Mouse (Mus musculus) MEL (cell line): ENCODE results near the gene 2310033P09Rik. TPM values are rescaled to one million over a fixed set of nuclear protein-coding genes. Genes with fewer than 3 reads are reported as not detected.
A peak's percentile ranks its signal among the peaks of the same experiment; 100 is the strongest.

Source experiments
- DNase-seq: peaks from one replicate; pipeline ENCODE4 v3.0.0; 2011; ENCODE audit warnings: low read depth, low spot score
- H3K27ac ChIP-seq: 2 replicates; pipeline ENCODE4 v1.5.1; 2012; ENCODE audit warnings: low read depth, mild to moderate bottlenecking, control low read depth, low read length, moderate library complexity; ENCODE audit not compliant: control insufficient read depth
- H3K27me3 ChIP-seq, 2 experiments: fragments of 150-350 bp in 1 of 2; sonication (generic) in 1 of 2; 2 replicates each; pipeline ENCODE4 v1.6.1; 2012; ENCODE audit warnings: low read length in 2 of 2, mild to moderate bottlenecking in 2 of 2, improper control_type of control experiment in 1 of 2, moderate library complexity in 1 of 2; ENCODE audit not compliant: insufficient read depth in 2 of 2, control insufficient read depth in 1 of 2
- H3K36me3 ChIP-seq, 2 experiments: 2 replicates each; pipeline ENCODE4 v1.6.1; 2012 to 2014; ENCODE audit warnings: low read length in 2 of 2, improper control_type of control experiment in 1 of 2, inconsistent platforms in 1 of 2, mild to moderate bottlenecking in 1 of 2; ENCODE audit not compliant: insufficient read depth in 2 of 2, control insufficient read depth in 1 of 2
- H3K4me1 ChIP-seq, 2 experiments: fragments of 150-350 bp in 1 of 2; sonication (generic) in 1 of 2; 2 replicates each; pipeline ENCODE4 v1.6.1; 2012; ENCODE audit warnings: low read length in 2 of 2, improper control_type of control experiment in 1 of 2, mild to moderate bottlenecking in 1 of 2; ENCODE audit not compliant: insufficient read depth in 2 of 2, control insufficient read depth in 1 of 2
- H3K4me3 ChIP-seq, 2 experiments: fragments of 150-350 bp in 1 of 2; sonication (generic) in 1 of 2; 2 replicates each; pipeline ENCODE4 v1.5.1; 2012; ENCODE audit warnings: low read depth in 2 of 2, low read length in 2 of 2, mild to moderate bottlenecking in 2 of 2, moderate library complexity in 2 of 2, control low read depth in 1 of 2, improper control_type of control experiment in 1 of 2; ENCODE audit not compliant: control insufficient read depth in 1 of 2, insufficient read depth in 1 of 2
- H3K79me2 ChIP-seq: 2 replicates; pipeline ENCODE4 v1.6.1; 2012; ENCODE audit warnings: mild to moderate bottlenecking, low read length, moderate library complexity; ENCODE audit not compliant: control insufficient read depth, poor library complexity, insufficient read depth
- H3K9ac ChIP-seq: 2 replicates; pipeline ENCODE4 v1.6.1; 2012; ENCODE audit warnings: low read depth, mild to moderate bottlenecking, control low read depth, low read length, moderate library complexity; ENCODE audit not compliant: control insufficient read depth, poor library complexity, severe bottlenecking
- H3K9me3 ChIP-seq: fragments of 150-350 bp; sonication (generic); replicated peaks from 2 replicates; pipeline ENCODE4 v1.6.1; 2012; ENCODE audit warnings: mild to moderate bottlenecking, low read length, improper control_type of control experiment, moderate library complexity; ENCODE audit not compliant: insufficient read depth
- HCFC1 ChIP-seq: IDR thresholded peaks from 2 replicates; pipeline ENCODE4 v1.6.1; 2012; ENCODE audit warnings: low read depth, mild to moderate bottlenecking, inconsistent platforms, low read length, improper control_type of control experiment, moderate library complexity
- KAT2A ChIP-seq: conservative IDR thresholded peaks from 2 replicates; pipeline ENCODE4 v1.6.1; 2012; ENCODE audit warnings: low read depth, low read length, improper control_type of control experiment, inconsistent platforms
- MAFK ChIP-seq: IDR thresholded peaks from 2 replicates; pipeline ENCODE4 v1.6.1; 2011; ENCODE audit warnings: low read depth, mild to moderate bottlenecking, low read length, improper control_type of control experiment, borderline replicate concordance
- MAX ChIP-seq: IDR thresholded peaks from 2 replicates; pipeline ENCODE4 v1.6.1; 2011; ENCODE audit warnings: low read length, improper control_type of control experiment
- MAZ ChIP-seq: IDR thresholded peaks from 2 replicates; pipeline ENCODE4 v1.6.1; 2012; ENCODE audit warnings: low read depth, mild to moderate bottlenecking, inconsistent platforms, low read length, improper control_type of control experiment
- MEF2A ChIP-seq: IDR thresholded peaks from 2 replicates; pipeline ENCODE4 v1.6.1; 2014; ENCODE audit warnings: low read depth, mild to moderate bottlenecking, inconsistent platforms, low read length, improper control_type of control experiment; ENCODE audit not compliant: poor library complexity, insufficient replicate concordance, severe bottlenecking; ENCODE audit errors: extremely low read depth
- MXI1 ChIP-seq: IDR thresholded peaks from 2 replicates; pipeline ENCODE4 v1.6.1; 2011; ENCODE audit warnings: mild to moderate bottlenecking, low read depth, low read length, improper control_type of control experiment
- MYB ChIP-seq: IDR thresholded peaks from 2 replicates; pipeline ENCODE4 v1.6.1; 2011; ENCODE audit warnings: mild to moderate bottlenecking, low read depth, low read length, improper control_type of control experiment
- MYC ChIP-seq: IDR thresholded peaks from 2 replicates; pipeline ENCODE4 v1.6.1; 2011; ENCODE audit warnings: low read depth, mild to moderate bottlenecking, low read length, improper control_type of control experiment, moderate library complexity
- NELFE ChIP-seq: IDR thresholded peaks from 2 replicates; pipeline ENCODE4 v1.6.1; 2011; ENCODE audit warnings: low read depth, low read length, improper control_type of control experiment
- NRF1 ChIP-seq: IDR thresholded peaks from 2 replicates; pipeline ENCODE4 v1.6.1; 2014; ENCODE audit warnings: low read depth, mild to moderate bottlenecking, inconsistent platforms, low read length, improper control_type of control experiment, moderate library complexity; ENCODE audit not compliant: poor library complexity, insufficient read depth, severe bottlenecking
- POLR2A ChIP-seq, 2 experiments: IDR thresholded peaks; 2 replicates each; pipeline ENCODE4 v1.6.1; 2011 to 2012; ENCODE audit warnings: low read length in 2 of 2, mild to moderate bottlenecking in 2 of 2, control low read depth in 1 of 2, improper control_type of control experiment in 1 of 2, low read depth in 1 of 2, moderate library complexity in 1 of 2; ENCODE audit not compliant: control insufficient read depth in 1 of 2, insufficient read depth in 1 of 2, poor library complexity in 1 of 2
- POLR2AphosphoS2 ChIP-seq: IDR thresholded peaks from 2 replicates; pipeline ENCODE4 v1.6.1; 2011; ENCODE audit warnings: low read length, improper control_type of control experiment
- POLR2AphosphoS5 ChIP-seq: IDR thresholded peaks from 2 replicates; pipeline ENCODE4 v1.6.1; 2012; ENCODE audit warnings: low read depth, borderline replicate concordance, mild to moderate bottlenecking, inconsistent platforms, low read length, moderate library complexity, mixed read lengths
- SIN3A ChIP-seq: IDR thresholded peaks from 2 replicates; pipeline ENCODE4 v1.6.1; 2012; ENCODE audit warnings: low read length, improper control_type of control experiment, inconsistent platforms
- SMC3 ChIP-seq: IDR thresholded peaks from 2 replicates; pipeline ENCODE4 v1.6.1; 2011; ENCODE audit warnings: low read depth, low read length, improper control_type of control experiment
- TAL1 ChIP-seq: IDR thresholded peaks from 2 replicates; pipeline ENCODE4 v1.6.1; 2012; ENCODE audit warnings: mild to moderate bottlenecking, inconsistent platforms, low read length, moderate library complexity, mixed read lengths
- TBP ChIP-seq: IDR thresholded peaks from 2 replicates; pipeline ENCODE4 v1.8.0; 2011; ENCODE audit warnings: low read depth, low read length, improper control_type of control experiment
- TCF12 ChIP-seq: IDR thresholded peaks from 2 replicates; pipeline ENCODE4 v1.6.1; 2014; ENCODE audit warnings: low read depth, mild to moderate bottlenecking, inconsistent platforms, low read length, improper control_type of control experiment, moderate library complexity
- USF1 ChIP-seq: IDR thresholded peaks from 2 replicates; pipeline ENCODE4 v1.6.1; 2014; ENCODE audit warnings: low read depth, mild to moderate bottlenecking, inconsistent platforms, low read length, improper control_type of control experiment, moderate library complexity
- USF2 ChIP-seq, 2 experiments: IDR thresholded peaks; 2 replicates each; pipeline ENCODE4 v1.6.1; 2011 to 2012; ENCODE audit warnings: improper control_type of control experiment in 2 of 2, low read length in 2 of 2, borderline replicate concordance in 1 of 2, inconsistent platforms in 1 of 2, low read depth in 1 of 2, mild to moderate bottlenecking in 1 of 2; ENCODE audit not compliant: insufficient read depth in 1 of 2
- ZC3H11A ChIP-seq: IDR thresholded peaks from 2 replicates; pipeline ENCODE4 v1.6.1; 2012; ENCODE audit warnings: low read depth, mild to moderate bottlenecking, inconsistent platforms, low read length, improper control_type of control experiment
- ZKSCAN1 ChIP-seq: IDR thresholded peaks from 2 replicates; pipeline ENCODE4 v1.6.1; 2012; ENCODE audit warnings: low read depth, mild to moderate bottlenecking, inconsistent platforms, low read length, improper control_type of control experiment, moderate library complexity
- polyA plus RNA-seq, 2 experiments: library from polyadenylated mRNA; stranded (reverse) in 1 of 2; unstranded in 1 of 2; fragments of >175 nt in 1 of 2; fragments of >200 nt in 1 of 2; gene quantifications; 2 replicates each; pipeline versions ENCODE4 v1.2.1 to v1.2.4; 2012; ENCODE audit warnings: low replicate concordance in 2 of 2, low read depth in 1 of 2; ENCODE audit not compliant: insufficient read length in 2 of 2, insufficient read depth in 1 of 2, missing spikeins in 1 of 2
- total RNA-seq: library from RNA; depleted of rRNA; stranded (reverse); fragments of 300-350 nt; gene quantifications from 2 replicates; pipeline ENCODE4 v1.2.3, GENCODE M21; 2012

Gene 2310033P09Rik
- total and polyA plus RNA-seq, 3 experiments, result 35.5 to 59.8 TPM; not detected in 1

GRCm38 (mm10) chr11:59201216-59202002, 6.7 kb upstream of the 2310033P09Rik start (continued):
- TF ChIP-seq KAT2A (no peak), USF2 (IDR thresholded peaks at IDR 0.05; ENCODE audit: borderline replicate concordance in 1 of 2, insufficient read depth in 1 of 2, low read depth in 1 of 2, low read length in 2 of 2) (0 out of 4 replicates have a peak, but pooled peaks of 1 of the 2 experiments have one; percentile 35), MAFK (no peak), POLR2AphosphoS5 (no peak)

GRCm38 (mm10) chr11:59202081-59202995, 5.8 kb upstream of the 2310033P09Rik start, which contains the start of gene Mrpl55:
TSS of gene Mrpl55 (plus strand) at chr11:59202486.
- TF ChIP-seq NELFE (peak; percentile 72), MYC (no peak), POLR2AphosphoS5 (no peak), POLR2A (IDR thresholded peaks at IDR 0.05; ENCODE audit: control insufficient read depth in 1 of 2, insufficient read depth in 1 of 2, low read depth in 1 of 2, low read length in 2 of 2, poor library complexity in 1 of 2) (peak; percentile 46 to 73; a peak in 2 of 4 replicates), ZKSCAN1 (no peak), SMC3 (no peak), MAZ (0 out of 2 replicates have a peak, but pooled peaks have one; percentile 62), MYB (no peak), TBP (peak; percentile 46; the same call in 1 of the 2 replicates), USF2 (IDR thresholded peaks at IDR 0.05; ENCODE audit: borderline replicate concordance in 1 of 2, insufficient read depth in 1 of 2, low read depth in 1 of 2, low read length in 2 of 2) (no peak), TAL1 (no peak), NRF1 (peak; percentile 57), POLR2AphosphoS2 (peak; percentile 63), TCF12 (0 out of 2 replicates have a peak, but pooled peaks have one; percentile 21), MXI1 (peak; percentile 74), SIN3A (peak; percentile 84), MAFK (no peak; the same call in 1 of the 2 replicates), USF1 (0 out of 2 replicates have a peak, but pooled peaks have one; percentile 14), HCFC1 (peak; percentile 85), ZC3H11A (peak; percentile 21; the same call in 1 of the 2 replicates), MAX (peak; percentile 53), MEF2A (no peak)
- TF ChIP-seq, all 39 proteins: peak for 13
- peaks cover 4% of the 10 kb centered on the region in 2 experiments for H3K4me1 ChIP-seq
- DNase-seq, result peak; percentile 97

More at GRCm38 (mm10) chr11:59202081-59202995, 5.8 kb upstream of the 2310033P09Rik start, which contains the start of gene Mrpl55:
- Histone ChIP-seq H3K36me3 (peaks cover 0 to 7% of the 10 kb centered on the region in 2 experiments; a peak in 3 of 4 replicates), H3K9me3 (no peaks in the 10 kb centered on the region), H3K79me2 (peaks cover 9% of the 10 kb centered on the region; the same call in 1 of the 2 replicates), H3K4me3 (peak within 1 kb of the TSS; percentile 69 to 83), H3K9ac (peak within 1 kb of the TSS; percentile 75), H3K27ac (peak within 1 kb of the TSS; percentile 79), H3K27me3 (no peaks in the 10 kb centered on the region)
